Mouse (Mus musculus): ENCODE results near the gene Nup93. TPM values are rescaled to one million over a fixed set of nuclear protein-coding genes. Genes with fewer than 3 reads are reported as not detected.
A peak's percentile ranks its signal among the peaks of the same experiment; 100 is the strongest.
"Not testable (repeated sequence)": the region's sequence is repeated elsewhere in the genome, so short reads cannot be mapped to it uniquely, and the experiment has no call there.

Nup93 gene
- 139 and 146 TPM in 2 replicates for polyA plus RNA-seq (2016; fragmentation: Nextera tagmentation; extraction: Ambion mirVana)

DNA sequence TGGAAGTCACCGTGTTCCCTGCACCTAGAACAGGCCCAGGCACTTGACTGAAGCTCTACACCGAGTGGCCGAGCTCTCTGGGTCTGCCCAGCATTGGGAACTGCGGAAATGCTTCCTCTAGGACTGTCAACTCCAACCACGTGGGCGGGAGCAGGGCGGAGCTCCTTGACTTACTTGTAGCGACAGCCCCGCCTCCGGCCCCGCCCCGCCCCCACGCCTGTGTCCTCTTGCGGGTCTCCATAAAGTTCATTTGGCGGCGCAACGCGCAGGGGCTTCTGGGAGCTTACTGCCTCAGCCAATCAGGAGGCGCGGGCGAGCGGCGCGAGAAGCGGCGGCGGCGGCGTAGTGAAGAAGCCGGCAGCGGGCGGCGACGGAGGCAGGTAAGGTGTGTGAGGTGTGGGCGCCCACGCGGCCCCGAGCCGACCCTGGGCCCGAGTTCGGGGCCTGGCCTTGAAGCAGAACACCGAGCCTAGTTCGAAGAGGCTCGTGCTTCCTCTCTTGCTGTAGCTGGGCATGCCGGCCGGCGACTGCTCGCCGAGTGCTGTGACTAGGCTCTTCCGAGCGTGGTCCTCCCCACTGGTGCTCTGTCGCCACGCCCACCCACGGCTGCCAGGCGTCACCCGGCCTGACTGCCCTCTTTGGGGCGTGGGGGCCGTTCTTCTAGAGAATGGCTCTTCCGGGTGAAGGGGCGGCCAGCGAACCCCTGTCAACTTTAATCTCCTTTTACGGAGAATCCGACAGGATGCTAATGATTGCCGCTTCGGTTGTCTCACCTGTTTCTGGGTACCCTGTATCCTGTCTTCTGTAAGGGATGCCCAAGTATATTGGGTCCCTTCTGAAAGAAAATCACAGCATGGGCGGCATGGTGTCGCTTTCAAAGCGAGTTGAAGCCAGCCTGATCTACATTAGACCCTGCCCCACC, at the start of gene Nup93:
Gene Nup93 (plus strand): TSS at position 313 of the 922 bp plus-strand sequence.
- Histone ChIP-seq H3K4me3 (peak within 1 kb of the TSS; percentile 83), H3K27ac (peak within 1 kb of the TSS; percentile 85), H3K27me3 (ENCODE audit: low read depth, poor library complexity, severe bottlenecking) (no peaks in the 10 kb centered on the region), H3K4me1 (peaks cover 24% of the 10 kb centered on the region), H3K36me3 (no peaks in the 10 kb centered on the region), H3K9me3 (replicated peaks) (no peaks in the 10 kb centered on the region)
- under 1% methylated on average over 67 of the region's 68 CpGs for WGBS
- DNase-seq (ENCODE audit: low spot score) = peak; percentile 100

DNA sequence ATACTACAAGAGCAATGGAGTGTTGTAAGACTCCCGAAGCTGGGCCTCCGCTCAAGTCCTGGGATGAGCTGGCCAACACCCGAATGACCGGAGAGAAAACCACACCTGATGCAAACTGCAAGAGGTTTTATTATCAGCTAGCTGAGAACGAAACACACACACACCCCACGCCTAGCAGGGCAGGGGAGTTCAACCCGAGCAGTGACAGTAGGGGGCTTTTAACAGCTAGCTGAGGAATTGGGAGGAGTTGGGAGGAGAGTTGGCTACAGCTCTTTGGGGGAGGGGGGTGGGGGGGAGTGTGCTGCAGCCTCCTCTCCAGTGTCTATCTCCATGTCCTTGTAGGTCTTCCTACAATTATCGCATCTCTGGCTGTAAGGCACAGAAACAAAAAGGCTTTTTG, 48.6 kb upstream of the Nup93 start:
- not testable (repeated sequence) for H3K9me3 ChIP-seq (replicated peaks); H3K4me1 ChIP-seq; DNase-seq (ENCODE audit: low spot score); H3K27ac ChIP-seq; H3K36me3 ChIP-seq; H3K4me3 ChIP-seq
- 61% methylated on average over 8 of the region's 8 CpGs for WGBS
- peaks cover 27% of the 10 kb centered on the region for H3K27me3 ChIP-seq (ENCODE audit: low read depth, poor library complexity, severe bottlenecking)

DNA sequence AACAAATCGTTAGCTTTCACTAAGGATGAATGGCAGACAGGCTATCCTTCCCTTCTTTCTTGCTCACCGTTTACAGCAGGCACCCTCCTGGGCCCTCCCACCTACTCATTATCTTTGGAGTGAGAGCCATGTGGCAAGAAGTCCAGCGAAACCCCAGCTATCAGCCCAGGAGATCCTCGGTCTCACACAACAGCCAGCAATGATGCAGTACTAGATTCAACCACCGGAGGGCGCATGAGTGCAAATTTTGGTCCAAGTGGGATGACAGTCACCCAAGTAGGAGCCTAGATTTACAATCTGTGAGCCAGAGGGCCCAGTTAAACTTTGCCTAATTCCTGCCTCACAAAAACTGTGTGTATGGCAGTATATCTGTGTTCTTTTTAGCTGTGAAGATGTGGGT, 47.1 kb upstream of the Nup93 start:
- peak; percentile 94 for DNase-seq (ENCODE audit: low spot score)
- Histone ChIP-seq H3K27me3 (ENCODE audit: low read depth, poor library complexity, severe bottlenecking) (peaks cover 41% of the 10 kb centered on the region), H3K27ac (no peak overlapping the region), H3K36me3 (no peaks in the 10 kb centered on the region), H3K9me3 (replicated peaks) (no peaks in the 10 kb centered on the region), H3K4me3 (no peak overlapping the region), H3K4me1 (peaks cover 10% of the 10 kb centered on the region)
- WGBS = 3% methylated on average over 6 of the region's 6 CpGs

GRCm38 (mm10) chr8:94169547-94169946, 44.8 kb upstream of the Nup93 start:
- no peaks in the 10 kb centered on the region for H3K36me3 ChIP-seq
- H3K27ac ChIP-seq = no peak overlapping the region
- H3K27me3 ChIP-seq (ENCODE audit: low read depth, poor library complexity, severe bottlenecking) = peaks cover 64% of the 10 kb centered on the region
- H3K4me3 ChIP-seq = no peak overlapping the region
- peaks cover 24% of the 10 kb centered on the region for H3K4me1 ChIP-seq
- H3K9me3 ChIP-seq (replicated peaks) = no peaks in the 10 kb centered on the region
- no peak for DNase-seq (ENCODE audit: low spot score)
- 84% methylated on average over 5 of the region's 5 CpGs for WGBS

- H3K9me3 ChIP-seq (replicated peaks) = no peaks in the 10 kb centered on the region
- peak overlapping the region; percentile 51; the same call in 1 of the 2 replicates for H3K4me3 ChIP-seq
- H3K36me3 ChIP-seq = no peaks in the 10 kb centered on the region
- no peak for DNase-seq (ENCODE audit: low spot score)
- H3K27ac ChIP-seq = no peak overlapping the region
- peaks cover 82% of the 10 kb centered on the region for H3K27me3 ChIP-seq (ENCODE audit: low read depth, poor library complexity, severe bottlenecking)
- WGBS = 53% methylated on average over 10 of the region's 10 CpGs
- peaks cover 24% of the 10 kb centered on the region for H3K4me1 ChIP-seq
Observed at GRCm38 (mm10) chr8:94171321-94171755, 43.0 kb upstream of the Nup93 start.

GRCm38 (mm10) chr8:94172075-94172808, 42.1 kb upstream of the Nup93 start, which contains the start of gene Mt2:
Gene Mt2, plus strand, starts transcription at chr8:94172664.
- H3K27ac ChIP-seq = peak within 1 kb of the TSS; percentile 17; the same call in 1 of the 2 replicates
- peak; percentile 66 for DNase-seq (ENCODE audit: low spot score)
- WGBS = 1% methylated on average over 56 of the region's 56 CpGs
- H3K9me3 ChIP-seq (replicated peaks) = no peaks in the 10 kb centered on the region
- peaks cover 91% of the 10 kb centered on the region for H3K27me3 ChIP-seq (ENCODE audit: low read depth, poor library complexity, severe bottlenecking)
- peak within 1 kb of the TSS; percentile 51 for H3K4me3 ChIP-seq
- H3K4me1 ChIP-seq = peaks cover 24% of the 10 kb centered on the region
- H3K36me3 ChIP-seq = no peaks in the 10 kb centered on the region

GRCm38 (mm10) chr8:94172809-94173732, 41.3 kb upstream of the Nup93 start:
- Histone ChIP-seq H3K27ac (0 out of 2 replicates have a peak overlapping the region, but pooled peaks have one; percentile 17), H3K27me3 (ENCODE audit: low read depth, poor library complexity, severe bottlenecking) (peaks cover 96% of the 10 kb centered on the region), H3K9me3 (replicated peaks) (no peaks in the 10 kb centered on the region), H3K36me3 (no peaks in the 10 kb centered on the region), H3K4me1 (peaks cover 24% of the 10 kb centered on the region), H3K4me3 (peak overlapping the region; percentile 51)
- DNase-seq (ENCODE audit: low spot score) = peak; percentile 64
- WGBS = 3% methylated on average over 39 of the region's 39 CpGs

DNA sequence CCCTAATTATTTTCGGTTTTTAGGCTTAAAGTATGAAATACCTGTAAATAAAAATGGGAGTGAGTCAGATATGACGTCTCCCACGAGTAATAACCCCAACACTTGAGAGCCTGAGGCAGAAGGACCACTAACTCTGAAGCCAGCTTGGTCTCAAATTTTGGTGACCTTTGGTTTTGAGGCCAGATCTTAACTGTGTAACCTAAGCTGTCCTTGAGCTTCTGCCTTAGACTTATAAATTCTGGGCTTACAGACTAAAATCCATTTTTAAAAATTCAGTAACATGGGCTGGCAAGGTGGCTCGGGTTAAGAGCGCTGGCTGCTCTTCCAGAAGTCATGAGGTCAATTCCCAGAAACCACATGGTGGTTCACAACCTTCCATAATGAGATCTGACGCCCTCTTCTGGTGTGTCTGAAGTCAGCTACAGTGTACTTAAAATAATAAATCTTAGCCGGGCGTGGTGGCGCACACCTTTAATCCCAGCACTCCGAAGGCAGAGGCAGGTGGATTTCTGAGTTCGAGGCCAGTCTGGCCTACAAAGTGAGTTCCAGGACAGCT, 40.4 kb upstream of the Nup93 start:
- H3K4me1 ChIP-seq = peaks cover 28% of the 10 kb centered on the region
- no peaks in the 10 kb centered on the region for H3K9me3 ChIP-seq (replicated peaks)
- H3K4me3 ChIP-seq = no peak overlapping the region
- no peak overlapping the region for H3K27ac ChIP-seq
- H3K27me3 ChIP-seq (ENCODE audit: low read depth, poor library complexity, severe bottlenecking) = peaks cover 100% of the 10 kb centered on the region
- WGBS = 49% methylated on average over 11 of the region's 11 CpGs
- H3K36me3 ChIP-seq = no peaks in the 10 kb centered on the region
- DNase-seq (ENCODE audit: low spot score) = no peak

- WGBS = 35% methylated on average over 7 of the region's 7 CpGs
- peaks cover 100% of the 10 kb centered on the region for H3K27me3 ChIP-seq (ENCODE audit: low read depth, poor library complexity, severe bottlenecking)
- no peak overlapping the region for H3K27ac ChIP-seq
- no peak overlapping the region for H3K4me3 ChIP-seq
- DNase-seq (ENCODE audit: low spot score) = no peak
- H3K4me1 ChIP-seq = peaks cover 36% of the 10 kb centered on the region
- H3K36me3 ChIP-seq = no peaks in the 10 kb centered on the region
- no peaks in the 10 kb centered on the region for H3K9me3 ChIP-seq (replicated peaks)
Observed at GRCm38 (mm10) chr8:94174619-94175213, 39.6 kb upstream of the Nup93 start.

DNA sequence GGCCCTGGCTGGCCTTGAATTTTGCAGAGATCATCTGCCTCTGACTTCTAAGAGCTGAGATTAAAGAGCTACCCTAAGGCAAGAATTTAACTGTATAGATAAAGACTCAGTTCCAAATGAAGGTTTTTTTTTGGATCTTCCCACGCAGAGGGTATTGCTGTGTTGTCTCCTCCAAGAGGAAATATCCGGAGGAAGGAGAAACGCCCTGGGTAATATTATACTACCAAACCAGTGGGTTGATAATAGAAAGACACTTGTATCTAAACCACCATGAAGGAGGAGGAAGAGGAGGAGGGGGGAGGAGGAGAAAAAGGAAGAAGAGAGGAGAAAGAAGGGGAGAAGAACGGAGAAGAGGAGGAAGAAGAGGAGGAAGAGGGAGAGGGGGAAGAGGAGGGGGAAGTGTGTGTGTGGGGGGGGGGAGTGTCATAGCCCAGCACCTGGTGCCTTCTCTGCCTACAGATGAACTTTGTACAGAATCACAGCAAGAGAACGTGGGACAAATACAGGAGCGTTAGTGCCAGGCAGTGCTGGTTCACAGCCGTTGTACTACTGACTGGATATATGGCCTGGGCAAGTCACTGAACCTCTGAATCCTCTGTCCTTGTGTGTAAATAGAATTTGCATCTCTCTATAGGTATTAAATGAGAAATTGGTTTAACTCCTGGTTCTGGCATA, 36.5 kb upstream of the Nup93 start:
- 63% methylated on average over 7 of the region's 7 CpGs for WGBS
- no peaks in the 10 kb centered on the region for H3K36me3 ChIP-seq
- no peak for DNase-seq (ENCODE audit: low spot score)
- H3K4me3 ChIP-seq = no peak overlapping the region
- H3K9me3 ChIP-seq (replicated peaks) = no peaks in the 10 kb centered on the region
- peaks cover 32% of the 10 kb centered on the region for H3K4me1 ChIP-seq
- no peak overlapping the region for H3K27ac ChIP-seq
- peaks cover 100% of the 10 kb centered on the region for H3K27me3 ChIP-seq (ENCODE audit: low read depth, poor library complexity, severe bottlenecking)

Data from limb, embryonic 10.5 days (tissue).